Mouse (Mus musculus) heart, postnatal 4 days (tissue): ENCODE measurements at regions not wholly inside any gene's neighbourhood (a gene's known extent, or its start where the extent isn't known, plus 50 kb on each side); places are given as distances from the start of the nearest gene placed in this dataset.

Source experiments
- DNase-seq: peaks from one replicate; pipeline ENCODE4 v3.0.0; 2021

- peak; percentile 71 for DNase-seq
These were observed 124.7 kb upstream of the Tank start for GRCm38 (mm10) chr2:61453490-61454281.

GRCm38 (mm10) chr2:61452581-61452980, 125.8 kb upstream of the Tank start:
- DNase-seq = no peak

GRCm38 (mm10) chr2:61450731-61451130, 127.7 kb upstream of the Tank start:
- no peak for DNase-seq

- DNase-seq = no peak
These were observed 141.8 kb upstream of the Tank start for GRCm38 (mm10) chr2:61436591-61436990.

- DNase-seq = peak; percentile 17
These were observed 170.5 kb upstream of the Tank start for GRCm38 (mm10) chr2:61407881-61408280.

- DNase-seq = no peak
These were observed 172.2 kb upstream of the Tank start for GRCm38 (mm10) chr2:61406104-61406751.

- DNase-seq = no peak
These were observed 173.1 kb upstream of the Tank start for GRCm38 (mm10) chr2:61405261-61405660.

- DNase-seq = no peak
These were observed 175.5 kb upstream of the Tank start for GRCm38 (mm10) chr2:61402588-61403487.

GRCm38 (mm10) chr2:61401636-61402587, 176.5 kb upstream of the Tank start:
- peak; percentile 89 for DNase-seq

GRCm38 (mm10) chr2:61398633-61399032, 179.8 kb upstream of the Tank start:
- peak; percentile 12 for DNase-seq

GRCm38 (mm10) chr2:61389622-61390021, 188.8 kb upstream of the Tank start:
- no peak for DNase-seq

GRCm38 (mm10) chr2:61389207-61389606, 189.2 kb upstream of the Tank start:
- no peak for DNase-seq

GRCm38 (mm10) chr2:61387561-61387960, 190.8 kb upstream of the Tank start:
- DNase-seq = peak; percentile 38

GRCm38 (mm10) chr2:61386966-61387365, 191.4 kb upstream of the Tank start:
- no peak for DNase-seq

- DNase-seq = no peak
These were observed 193.9 kb upstream of the Tank start for GRCm38 (mm10) chr2:61384467-61384866.

- no peak for DNase-seq
These were observed 194.6 kb upstream of the Tank start for GRCm38 (mm10) chr2:61383744-61384295.

GRCm38 (mm10) chr2:61379076-61379475, 199.3 kb upstream of the Tank start:
- no peak for DNase-seq

GRCm38 (mm10) chr2:61378297-61378696, 200.1 kb upstream of the Tank start:
- no peak for DNase-seq

- no peak for DNase-seq
These were observed 200.6 kb upstream of the Tank start for GRCm38 (mm10) chr2:61377756-61378155.

- no peak for DNase-seq
These were observed 215.8 kb upstream of the Tank start for GRCm38 (mm10) chr2:61362606-61363005.

- no peak for DNase-seq
These were observed 217.0 kb upstream of the Tank start for GRCm38 (mm10) chr2:61361394-61361793.
